Mouse (Mus musculus) hindbrain, embryonic 14.5 days (tissue): ENCODE data around the gene Nmt1. TPM values are rescaled to one million over a fixed set of nuclear protein-coding genes. Genes with fewer than 3 reads are reported as not detected.

ENCODE experiments used
- ATAC-seq: fragments of 200-750 bp; cut with Nextera tagmentation; 2 replicates; pipeline ENCODE4 v1.8.0; 2017; ENCODE audit warnings: moderate number of reproducible peaks, mild to moderate bottlenecking, moderate TSS enrichment, moderate library complexity; ENCODE audit not compliant: low FRiP score
- DNase-seq: peaks from one replicate; pipeline ENCODE4 v3.0.0-alpha.2; 2015; ENCODE audit warnings: low spot score
- H3K27ac ChIP-seq: fragments of 300-500 bp; sonication (generic); 2 replicates; pipeline ENCODE4 v1.5.1; 2014; ENCODE audit warnings: mild to moderate bottlenecking, moderate library complexity
- H3K27me3 ChIP-seq: fragments of 300-500 bp; sonication (generic); 2 replicates; pipeline ENCODE4 v1.6.1; 2014; ENCODE audit warnings: mild to moderate bottlenecking, low read length, mixed read lengths; ENCODE audit not compliant: control insufficient read depth, insufficient read depth
- H3K36me3 ChIP-seq: fragments of 300-500 bp; sonication (generic); replicated peaks from 2 replicates; pipeline ENCODE4 v1.6.1; 2014; ENCODE audit not compliant: control insufficient read depth, insufficient read depth
- H3K4me1 ChIP-seq: fragments of 300-500 bp; sonication (generic); replicated peaks from 2 replicates; pipeline ENCODE4 v1.6.1; 2014; ENCODE audit warnings: antibody characterized with exemption, low read length, mixed read lengths; ENCODE audit not compliant: control insufficient read depth, insufficient read depth
- H3K4me2 ChIP-seq: fragments of 300-500 bp; sonication (generic); replicated peaks from 2 replicates; pipeline ENCODE4 v1.6.1; 2014; ENCODE audit warnings: mild to moderate bottlenecking, moderate library complexity
- H3K4me3 ChIP-seq: fragments of 300-500 bp; sonication (generic); replicated peaks from 2 replicates; pipeline ENCODE4 v1.5.1; 2014; ENCODE audit warnings: mild to moderate bottlenecking, low read length
- H3K9ac ChIP-seq: fragments of 300-500 bp; sonication (generic); 2 replicates; pipeline ENCODE4 v1.6.1; 2014
- H3K9me3 ChIP-seq: fragments of 300-500 bp; sonication (generic); 2 replicates; pipeline ENCODE4 v1.6.1; 2016; ENCODE audit warnings: low read length; ENCODE audit not compliant: control insufficient read depth
- WGBS: fragments of 180-500 bp; shearing (Covaris S2); extraction: QIAGEN DNeasy Blood & Tissue Kit; methylation state at CpG from one replicate; pipeline ENCODE4 v1.1.7; 2014; 5-methylcytosine and 5-hydroxymethylcytosine counted together
- polyA plus RNA-seq: library from polyadenylated mRNA; unstranded; fragments of >200 nt; fragmentation: Nextera tagmentation; extraction: Ambion mirVana; gene quantifications from 2 replicates; pipeline ENCODE4 v1.2.1, GENCODE M21; 2014

Nmt1 gene
- polyA plus RNA-seq, 1 experiment from 2014 or later = 31.8 TPM

GRCm38 (mm10) chr11:103003210-103003609 is 24.8 kb upstream of the Nmt1 start:
- H3K9ac ChIP-seq = no peak overlapping the region
- no peak for DNase-seq
- no peak for ATAC-seq
- H3K27ac ChIP-seq = peak overlapping the region; percentile 59; the same call in 1 of the 2 replicates
- 38% methylated on average over 5 of the region's 5 CpGs for WGBS
- peaks cover 18% of the 10 kb centered on the region for H3K36me3 ChIP-seq
- peaks cover 21% of the 10 kb centered on the region for H3K4me1 ChIP-seq
- H3K27me3 ChIP-seq = no peaks in the 10 kb centered on the region
- H3K4me3 ChIP-seq = no peak overlapping the region
- no peaks in the 10 kb centered on the region for H3K9me3 ChIP-seq
- H3K4me2 ChIP-seq = no peak overlapping the region

GRCm38 (mm10) chr11:103004852-103005251 is 23.1 kb upstream of the Nmt1 start:
- Histone ChIP-seq H3K9me3 (no peaks in the 10 kb centered on the region), H3K4me3 (no peak overlapping the region), H3K27ac (no peak overlapping the region), H3K4me1 (peaks cover 10% of the 10 kb centered on the region), H3K36me3 (peaks cover 2% of the 10 kb centered on the region), H3K27me3 (no peaks in the 10 kb centered on the region), H3K9ac (no peak overlapping the region), H3K4me2 (no peak overlapping the region)
- WGBS = 80% methylated on average over 1 of the region's 1 CpGs
- no peak for DNase-seq
- ATAC-seq = no peak

GRCm38 (mm10) chr11:103005254-103005981 is 22.6 kb upstream of the Nmt1 start:
- Histone ChIP-seq H3K4me3 (no peak overlapping the region), H3K9ac (no peak overlapping the region), H3K4me1 (peaks cover 5% of the 10 kb centered on the region; the same call in 1 of the 2 replicates), H3K27ac (no peak overlapping the region), H3K36me3 (no peaks in the 10 kb centered on the region; the same call in 1 of the 2 replicates), H3K9me3 (no peaks in the 10 kb centered on the region), H3K27me3 (no peaks in the 10 kb centered on the region), H3K4me2 (no peak overlapping the region)
- no peak for ATAC-seq
- 90% methylated on average over 11 of the region's 11 CpGs for WGBS
- no peak for DNase-seq

GRCm38 (mm10) chr11:103006286-103007000 is 21.5 kb upstream of the Nmt1 start:
- no peaks in the 10 kb centered on the region; the same call in none of the 2 replicates for H3K36me3 ChIP-seq
- no peak for ATAC-seq
- H3K9me3 ChIP-seq = no peaks in the 10 kb centered on the region
- 94% methylated on average over 7 of the region's 7 CpGs for WGBS
- no peaks in the 10 kb centered on the region for H3K4me1 ChIP-seq
- no peak for DNase-seq
- no peak overlapping the region for H3K4me3 ChIP-seq
- H3K27ac ChIP-seq = no peak overlapping the region
- H3K4me2 ChIP-seq = no peak overlapping the region
- H3K27me3 ChIP-seq = no peaks in the 10 kb centered on the region
- no peak overlapping the region for H3K9ac ChIP-seq

GRCm38 (mm10) chr11:103007001-103007340 is 21.0 kb upstream of the Nmt1 start:
- WGBS = 78% methylated on average over 6 of the region's 6 CpGs
- no peaks in the 10 kb centered on the region for H3K4me1 ChIP-seq
- H3K27ac ChIP-seq = no peak overlapping the region
- no peaks in the 10 kb centered on the region for H3K27me3 ChIP-seq
- DNase-seq (no peak), ATAC-seq (no peak)
- no peaks in the 10 kb centered on the region for H3K9me3 ChIP-seq
- no peaks in the 10 kb centered on the region; the same call in none of the 2 replicates for H3K36me3 ChIP-seq
- H3K4me3 ChIP-seq = no peak overlapping the region
- no peak overlapping the region for H3K9ac ChIP-seq
- H3K4me2 ChIP-seq = no peak overlapping the region

- H3K4me2 ChIP-seq = no peak overlapping the region
- WGBS = 88% methylated on average over 7 of the region's 7 CpGs
- H3K4me1 ChIP-seq = no peaks in the 10 kb centered on the region
- DNase-seq = no peak
- peaks cover 7% of the 10 kb centered on the region for H3K36me3 ChIP-seq
- no peak overlapping the region for H3K9ac ChIP-seq
- H3K9me3 ChIP-seq = no peaks in the 10 kb centered on the region
- no peak for ATAC-seq
- no peak overlapping the region for H3K27ac ChIP-seq
- H3K27me3 ChIP-seq = no peaks in the 10 kb centered on the region
- no peak overlapping the region for H3K4me3 ChIP-seq
These were observed 19.4 kb upstream of the Nmt1 start for GRCm38 (mm10) chr11:103008558-103008957.

- no peak for ATAC-seq
- WGBS = 90% methylated on average over 8 of the region's 8 CpGs
These were observed 18.8 kb upstream of the Nmt1 start for GRCm38 (mm10) chr11:103009208-103009607.

GRCm38 (mm10) chr11:103010454-103011205 is 17.4 kb upstream of the Nmt1 start:
- H3K27me3 ChIP-seq = no peaks in the 10 kb centered on the region
- H3K9me3 ChIP-seq = no peaks in the 10 kb centered on the region
- H3K4me2 ChIP-seq = no peak overlapping the region
- ATAC-seq (no peak), DNase-seq (no peak)
- no peak overlapping the region for H3K9ac ChIP-seq
- 87% methylated on average over 13 of the region's 13 CpGs for WGBS
- H3K27ac ChIP-seq = no peak overlapping the region
- H3K4me1 ChIP-seq = peaks cover 4% of the 10 kb centered on the region
- H3K4me3 ChIP-seq = no peak overlapping the region
- peaks cover 7% of the 10 kb centered on the region for H3K36me3 ChIP-seq

More at GRCm38 (mm10) chr11:103009208-103009607, 18.8 kb upstream of the Nmt1 start:
- no peak overlapping the region for H3K9ac ChIP-seq
- no peaks in the 10 kb centered on the region for H3K27me3 ChIP-seq
- no peak overlapping the region for H3K4me3 ChIP-seq
- no peaks in the 10 kb centered on the region for H3K4me1 ChIP-seq
- H3K4me2 ChIP-seq = no peak overlapping the region
- no peak for DNase-seq
- H3K36me3 ChIP-seq = peaks cover 7% of the 10 kb centered on the region
- no peak overlapping the region for H3K27ac ChIP-seq
- no peaks in the 10 kb centered on the region for H3K9me3 ChIP-seq

GRCm38 (mm10) chr11:103011206-103011497 is 16.8 kb upstream of the Nmt1 start:
- H3K4me1 ChIP-seq = peaks cover 10% of the 10 kb centered on the region
- DNase-seq (no peak), ATAC-seq (no peak)
- H3K27ac ChIP-seq = no peak overlapping the region
- 92% methylated on average over 2 of the region's 2 CpGs for WGBS
- H3K4me2 ChIP-seq = no peak overlapping the region
- no peak overlapping the region for H3K4me3 ChIP-seq
- H3K27me3 ChIP-seq = no peaks in the 10 kb centered on the region
- H3K36me3 ChIP-seq = peaks cover 7% of the 10 kb centered on the region
- no peak overlapping the region for H3K9ac ChIP-seq
- no peaks in the 10 kb centered on the region for H3K9me3 ChIP-seq
